Mouse (Mus musculus) intestine, postnatal 0 days (tissue): ENCODE measurements around the gene Asic2. TPM values are rescaled to one million over a fixed set of nuclear protein-coding genes. Genes with fewer than 3 reads are reported as not detected.

Source experiments
- ATAC-seq: fragments of 200-750 bp; cut with Nextera tagmentation; 2 replicates; pipeline ENCODE4 v1.8.0; 2017; ENCODE audit warnings: mild to moderate bottlenecking, moderate TSS enrichment, moderate library complexity
- H3K27ac ChIP-seq: fragments of 300-500 bp; sonication (generic); 2 replicates; pipeline ENCODE4 v1.5.1; 2014; ENCODE audit warnings: mild to moderate bottlenecking, low read depth, low read length, moderate library complexity
- H3K27me3 ChIP-seq: fragments of 300-500 bp; sonication (generic); replicated peaks from 2 replicates; pipeline ENCODE4 v1.6.1; 2014; ENCODE audit warnings: low read length, mixed read lengths; ENCODE audit not compliant: control insufficient read depth, insufficient read depth
- H3K36me3 ChIP-seq: fragments of 300-500 bp; sonication (generic); 2 replicates; pipeline ENCODE4 v1.6.1; 2014; ENCODE audit warnings: mild to moderate bottlenecking, moderate library complexity; ENCODE audit not compliant: control insufficient read depth, insufficient read depth
- H3K4me1 ChIP-seq: fragments of 300-500 bp; sonication (generic); replicated peaks from 2 replicates; pipeline ENCODE4 v1.6.1; 2014; ENCODE audit warnings: antibody characterized with exemption, low read length, mixed read lengths; ENCODE audit not compliant: control insufficient read depth, insufficient read depth
- H3K4me2 ChIP-seq: fragments of 300-500 bp; sonication (generic); replicated peaks from 2 replicates; pipeline ENCODE4 v1.6.1; 2014; ENCODE audit warnings: low read depth, mild to moderate bottlenecking, moderate library complexity
- H3K4me3 ChIP-seq: fragments of 300-500 bp; sonication (generic); 2 replicates; pipeline ENCODE4 v1.5.1; 2014; ENCODE audit warnings: low read depth, low read length
- H3K9ac ChIP-seq: fragments of 300-500 bp; sonication (generic); 2 replicates; pipeline ENCODE4 v1.6.1; 2014; ENCODE audit warnings: mild to moderate bottlenecking, low read depth, low read length
- H3K9me3 ChIP-seq: fragments of 300-500 bp; sonication (generic); 2 replicates; pipeline ENCODE4 v1.6.1; 2016; ENCODE audit warnings: mixed run types; ENCODE audit not compliant: control insufficient read depth
- CTCF ChIP-seq: sonication (generic); IDR thresholded peaks from 2 replicates; pipeline ENCODE4 v1.5.1; 2016; ENCODE audit warnings: low read depth, mild to moderate bottlenecking, control low read depth, antibody characterized with exemption, moderate library complexity
- WGBS: fragments of 180-500 bp; shearing (Covaris S2); extraction: QIAGEN DNeasy Blood & Tissue Kit; methylation state at CpG from one replicate; pipeline ENCODE4 v1.1.7; 2014; 5-methylcytosine and 5-hydroxymethylcytosine counted together
- polyA plus RNA-seq: library from polyadenylated mRNA; unstranded; fragments of >200 nt; fragmentation: Nextera tagmentation; extraction: Ambion mirVana; gene quantifications from 2 replicates; pipeline ENCODE4 v1.2.1, GENCODE M21; 2015

Gene Asic2
- polyA plus RNA-seq, 1 experiment from 2014 or later, result 0.55 TPM

DNA sequence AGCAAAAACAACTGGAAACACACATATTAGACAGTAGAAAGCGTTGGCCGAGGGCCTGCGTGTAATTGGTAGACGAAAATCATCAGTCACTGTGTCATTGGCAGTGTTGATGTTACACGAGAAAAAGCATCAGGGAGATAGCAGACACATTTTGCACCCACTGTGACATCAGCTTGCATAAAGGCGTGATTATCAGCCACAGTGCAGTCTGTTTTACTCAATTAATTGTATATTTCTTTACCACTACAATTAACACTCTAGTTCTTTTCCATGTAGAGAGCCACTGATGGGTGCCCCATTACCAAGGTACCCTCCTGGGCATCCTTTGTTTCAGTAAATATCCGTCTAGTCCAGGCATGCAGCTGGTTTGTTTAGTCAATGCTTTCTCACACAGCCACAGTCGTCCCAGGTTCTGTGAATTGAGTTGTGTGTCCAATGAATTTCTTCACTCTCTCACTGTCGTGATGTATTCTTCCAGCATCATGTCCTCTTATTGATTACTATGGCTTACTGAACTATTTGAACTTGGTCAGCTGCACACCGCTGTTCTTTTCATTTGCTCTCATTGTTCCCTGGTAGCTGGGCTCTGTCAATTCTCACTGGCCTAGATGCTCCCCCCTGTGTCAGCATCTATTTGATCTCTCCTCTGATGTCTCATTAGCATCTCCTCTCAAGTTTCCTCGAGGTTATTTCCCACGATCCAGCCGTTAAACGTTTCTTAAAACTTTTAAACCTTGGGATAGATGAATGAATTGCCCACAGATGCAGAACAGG, 466.6 kb downstream of the Asic2 start:
- Histone ChIP-seq H3K4me2 (no peak overlapping the region), H3K9ac (no peak overlapping the region), H3K4me1 (no peaks in the 10 kb centered on the region), H3K36me3 (no peaks in the 10 kb centered on the region), H3K4me3 (no peak overlapping the region), H3K27ac (no peak overlapping the region), H3K27me3 (no peaks in the 10 kb centered on the region), H3K9me3 (no peaks in the 10 kb centered on the region)
- TF ChIP-seq CTCF, result no peak
- WGBS, result 45% methylated on average over 14 of the region's 14 CpGs
- no peak for ATAC-seq

DNA sequence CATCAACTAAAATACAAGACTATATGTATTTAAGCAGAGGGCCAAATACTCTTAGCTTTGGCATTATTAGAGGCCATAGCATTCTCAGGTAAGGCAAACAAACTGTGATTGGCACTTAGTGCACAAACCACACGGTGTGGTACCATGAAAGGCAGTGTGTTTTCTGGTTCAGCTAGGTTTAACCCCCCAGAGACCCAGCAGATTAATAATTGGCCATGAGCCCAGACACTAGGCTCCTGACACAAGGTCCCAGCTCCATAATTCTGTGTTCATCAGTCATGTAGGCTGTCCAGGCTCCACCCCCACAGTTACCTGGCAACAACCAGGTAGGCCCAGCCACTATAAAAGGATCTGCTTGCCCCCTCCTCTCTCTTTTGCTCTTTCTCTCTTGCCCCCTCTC, 469.3 kb downstream of the Asic2 start:
- no peak overlapping the region for H3K4me2 ChIP-seq
- no peak for ATAC-seq
- 40% methylated on average over 1 of the region's 1 CpGs for WGBS
- H3K9ac ChIP-seq, result no peak overlapping the region
- H3K27me3 ChIP-seq, result no peaks in the 10 kb centered on the region
- H3K27ac ChIP-seq, result no peak overlapping the region
- no peaks in the 10 kb centered on the region for H3K36me3 ChIP-seq
- H3K4me1 ChIP-seq, result no peaks in the 10 kb centered on the region
- no peak overlapping the region for H3K4me3 ChIP-seq
- no peak for TF ChIP-seq CTCF
- H3K9me3 ChIP-seq, result no peaks in the 10 kb centered on the region

DNA sequence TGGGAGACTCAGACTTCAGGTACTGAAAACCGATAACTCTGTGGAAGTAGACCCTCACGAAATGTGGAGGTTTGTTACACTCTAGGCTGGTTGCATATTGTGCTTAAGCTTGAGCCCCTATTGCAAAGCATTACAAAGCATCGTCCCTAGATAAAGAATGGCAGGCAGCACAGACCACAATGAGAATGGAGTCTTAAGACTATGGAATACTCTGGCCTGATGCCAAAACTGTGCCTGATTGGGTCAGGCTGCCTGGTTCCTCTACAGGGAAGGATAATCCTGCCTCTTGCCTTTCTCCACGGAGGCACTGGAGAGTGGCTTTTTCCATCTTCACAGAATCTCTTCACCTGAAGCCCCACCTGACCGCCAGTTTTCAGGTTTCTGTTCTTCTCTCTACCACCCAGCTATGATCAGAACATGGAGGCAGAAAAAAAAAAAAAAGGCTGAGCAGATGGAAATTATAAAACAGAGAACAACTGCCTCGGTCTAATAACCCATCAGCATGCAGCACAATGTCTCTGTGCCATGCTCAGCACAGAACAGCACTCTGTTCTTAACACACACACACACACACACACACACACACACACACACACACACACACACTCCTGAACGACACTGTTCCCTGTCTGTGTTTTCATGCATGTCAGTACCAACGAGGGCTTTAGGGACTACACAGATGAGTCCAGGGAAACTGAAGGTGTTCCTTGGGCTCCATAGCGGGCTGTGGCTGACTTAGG, 470.4 kb downstream of the Asic2 start:
- TF ChIP-seq CTCF, result no peak
- Histone ChIP-seq H3K4me2 (no peak overlapping the region), H3K9ac (no peak overlapping the region), H3K27me3 (no peaks in the 10 kb centered on the region), H3K4me3 (no peak overlapping the region), H3K9me3 (no peaks in the 10 kb centered on the region), H3K27ac (no peak overlapping the region), H3K36me3 (no peaks in the 10 kb centered on the region), H3K4me1 (no peaks in the 10 kb centered on the region)
- ATAC-seq, result no peak
- WGBS, result 73% methylated on average over 9 of the region's 9 CpGs

DNA sequence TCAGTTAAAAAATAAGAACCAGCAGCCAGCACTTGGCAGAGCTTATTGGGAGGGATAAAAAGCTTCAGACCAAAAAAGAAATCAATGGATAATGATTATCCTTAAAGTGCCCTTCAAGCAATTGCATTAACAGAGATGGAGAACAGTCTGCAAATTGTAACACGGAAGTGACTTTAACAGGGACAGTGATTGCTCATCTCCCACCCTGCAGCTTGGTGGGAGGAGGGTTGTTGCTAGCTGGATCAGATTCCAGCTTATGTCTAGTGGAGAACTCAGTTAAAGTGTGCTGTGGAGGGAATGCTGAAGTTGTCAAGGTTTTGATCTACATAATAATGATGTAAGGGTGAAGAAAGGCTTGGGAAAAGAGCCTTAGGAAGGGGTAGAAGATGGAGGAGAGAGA, 471.8 kb downstream of the Asic2 start:
- Histone ChIP-seq H3K9ac (no peak overlapping the region), H3K4me1 (no peaks in the 10 kb centered on the region), H3K36me3 (no peaks in the 10 kb centered on the region), H3K4me2 (no peak overlapping the region), H3K4me3 (no peak overlapping the region), H3K27me3 (no peaks in the 10 kb centered on the region), H3K9me3 (no peaks in the 10 kb centered on the region), H3K27ac (no peak overlapping the region)
- no peak for ATAC-seq
- WGBS, result 46% methylated on average over 1 of the region's 1 CpGs
- TF ChIP-seq CTCF, result no peak

DNA sequence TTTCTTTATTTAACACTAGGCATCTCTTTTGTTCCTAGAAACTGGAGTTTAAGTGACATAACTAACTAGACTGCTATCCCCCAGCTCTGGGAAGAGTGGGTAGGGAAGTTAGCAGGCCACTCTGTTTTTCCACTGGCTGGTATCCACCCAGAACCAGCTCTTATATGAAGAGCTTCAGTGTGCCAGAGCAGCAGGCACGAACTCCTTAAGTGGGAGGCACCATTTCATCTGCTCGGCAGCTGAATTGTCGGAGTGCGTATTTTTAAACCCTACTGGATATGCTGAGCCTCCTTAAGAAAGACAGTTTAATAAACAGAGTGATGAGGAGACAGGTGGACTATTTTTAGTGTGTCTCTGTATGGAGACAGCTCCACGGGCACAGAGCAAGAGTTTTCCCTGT, 475.9 kb downstream of the Asic2 start:
- Histone ChIP-seq H3K4me1 (no peaks in the 10 kb centered on the region), H3K4me3 (no peak overlapping the region), H3K27ac (no peak overlapping the region), H3K36me3 (no peaks in the 10 kb centered on the region), H3K4me2 (no peak overlapping the region), H3K9me3 (no peaks in the 10 kb centered on the region), H3K27me3 (no peaks in the 10 kb centered on the region), H3K9ac (no peak overlapping the region)
- WGBS, result 64% methylated on average over 5 of the region's 5 CpGs
- no peak for TF ChIP-seq CTCF
- no peak for ATAC-seq

DNA sequence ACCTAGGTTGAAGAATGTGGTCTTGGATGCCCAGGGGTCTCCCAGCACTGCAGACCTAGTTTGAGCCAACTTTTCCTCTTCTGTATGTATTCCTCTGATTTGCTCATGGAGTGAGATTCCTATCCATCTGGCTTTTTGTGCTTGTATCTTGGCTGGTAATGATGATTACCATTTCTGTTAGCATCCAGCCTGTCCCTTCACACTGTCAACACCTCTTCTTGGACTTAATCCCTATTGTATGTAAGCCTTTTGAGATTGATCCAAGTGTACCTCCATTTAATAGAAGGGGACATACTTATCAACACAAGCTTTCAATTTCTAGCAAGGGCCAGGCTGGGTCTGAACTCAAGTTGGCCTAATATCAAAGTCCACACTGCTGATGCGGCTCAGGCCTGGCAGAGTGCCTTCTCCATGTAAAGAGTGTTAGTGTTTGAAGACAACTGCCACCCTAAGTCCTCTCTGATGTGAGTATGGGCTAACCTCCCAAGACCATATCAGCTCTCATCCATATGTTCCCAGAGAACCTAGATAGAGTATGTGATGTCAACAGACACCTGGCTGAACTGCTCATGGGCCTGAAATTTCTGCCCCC, 479.0 kb downstream of the Asic2 start:
- WGBS, result 83% methylated on average over 1 of the region's 1 CpGs
- no peak overlapping the region for H3K27ac ChIP-seq

More for the DNA sequence above, 479.0 kb downstream of the Asic2 start:
- no peak for TF ChIP-seq CTCF
- Histone ChIP-seq H3K9me3 (no peaks in the 10 kb centered on the region), H3K4me3 (no peak overlapping the region), H3K4me1 (no peaks in the 10 kb centered on the region), H3K36me3 (no peaks in the 10 kb centered on the region), H3K27me3 (no peaks in the 10 kb centered on the region), H3K4me2 (no peak overlapping the region), H3K9ac (no peak overlapping the region)
- no peak for ATAC-seq
